ENCODE assay signal across 39 mouse cellular contexts in genomic region chr1:186986506-186986905, GRCm38 (mm10). TPM values are rescaled to one million over a fixed set of nuclear protein-coding genes. Genes with fewer than 3 reads are reported as not detected.
"Had no signal": no experiment of that assay in that cellular context is flagged by ENCODE, and none has a peak within 500 bp of the region (broad histone marks: within the 10 kb centered on the region; RNA-seq: fewer than 3 reads in every experiment).

No protein-coding gene starts in this region.

- H3K9ac ChIP-seq: limb, embryonic 12.5 days; limb, embryonic 13.5 days; limb, embryonic 15.5 days; liver, embryonic 12.5 days; liver, embryonic 13.5 days; liver, embryonic 14.5 days; liver, embryonic 15.5 days; liver, postnatal 0 days; lung, embryonic 14.5 days; lung, embryonic 15.5 days; midbrain, embryonic 12.5 days; midbrain, embryonic 15.5 days had no signal

- H3K27ac ChIP-seq: left cerebral cortex, adult 2 months; limb, embryonic 10.5 days; limb, embryonic 12.5 days; limb, embryonic 13.5 days; limb, embryonic 15.5 days; liver, embryonic 12.5 days; liver, embryonic 13.5 days; liver, embryonic 14.5 days; liver, embryonic 15.5 days; lung, embryonic 15.5 days; macrophage; midbrain, embryonic 10.5 days; midbrain, embryonic 12.5 days; midbrain, embryonic 15.5 days had no signal

- DNase-seq: left cerebral cortex, postnatal 4 days; liver; liver, embryonic 13.5 days; liver, postnatal 0 days; lung, adult 18-20 months; lung, adult 2 months; lung, embryonic 14.5 days; lung, postnatal 10 days; lung, postnatal 14 days; lung, postnatal 36 days; lung, postnatal 4 days; midbrain, embryonic 14.5 days had no signal

- H3K4me2 ChIP-seq: limb, embryonic 12.5 days; limb, embryonic 13.5 days; limb, embryonic 15.5 days; liver, embryonic 11.5 days; liver, embryonic 12.5 days; liver, embryonic 13.5 days; liver, embryonic 15.5 days; lung, embryonic 14.5 days; lung, embryonic 15.5 days; midbrain, embryonic 12.5 days; midbrain, embryonic 15.5 days had no signal

- H3K27me3 ChIP-seq: limb, embryonic 12.5 days; limb, embryonic 13.5 days; limb, embryonic 15.5 days; liver, embryonic 12.5 days; liver, embryonic 13.5 days; liver, embryonic 15.5 days; lung, embryonic 15.5 days; megakaryocyte, embryonic 14.5 days; midbrain, embryonic 15.5 days had no signal

- H3K9me3 ChIP-seq: limb, embryonic 10.5 days; limb, embryonic 12.5 days; limb, embryonic 13.5 days; limb, embryonic 15.5 days; liver, embryonic 12.5 days; liver, embryonic 13.5 days; liver, embryonic 15.5 days; lung, embryonic 15.5 days; midbrain, embryonic 10.5 days; midbrain, embryonic 12.5 days; midbrain, embryonic 15.5 days had no signal

- ATAC-seq: liver, embryonic 12.5 days; liver, postnatal 0 days; lung, postnatal 0 days; midbrain, embryonic 15.5 days; midbrain, embryonic 16.5 days had no signal

- H3K4me1 ChIP-seq: limb, embryonic 12.5 days; liver, embryonic 12.5 days; liver, embryonic 13.5 days; liver, embryonic 15.5 days; lung, embryonic 15.5 days; megakaryocyte, embryonic 14.5 days had no signal

- H3K36me3 ChIP-seq: limb, embryonic 10.5 days; limb, embryonic 12.5 days; limb, embryonic 13.5 days; limb, embryonic 15.5 days; liver, embryonic 12.5 days; liver, embryonic 13.5 days; liver, embryonic 15.5 days; lung, embryonic 15.5 days; midbrain, embryonic 10.5 days; midbrain, embryonic 12.5 days; midbrain, embryonic 15.5 days had no signal

- H3K4me3 ChIP-seq: left cerebral cortex, adult 2 months; limb, embryonic 10.5 days; limb, embryonic 12.5 days; limb, embryonic 13.5 days; limb, embryonic 15.5 days; liver, embryonic 12.5 days; liver, embryonic 13.5 days; liver, embryonic 15.5 days; lung, embryonic 15.5 days; megakaryocyte, embryonic 14.5 days; midbrain, embryonic 10.5 days; midbrain, embryonic 12.5 days; midbrain, embryonic 15.5 days; myocyte had no signal

RNA-seq across cellular contexts. Expression of gene D1Pas1, which starts 19.3 kb away (rescaled TPM):
- total RNA-seq: left cerebral cortex, adult 2 months; left cerebral cortex, postnatal 25 days; left cerebral cortex, postnatal 36 days; liver, adult 2 months; megakaryocyte progenitor cell, adult 5-6 weeks; megakaryocyte, adult 5-6 weeks; megakaryocyte-erythroid progenitor cell, adult 5-6 weeks; midbrain, postnatal 0 days had no signal
- polyA plus RNA-seq: liver, adult 2 months; liver, embryonic 12.5 days; liver, embryonic 13.5 days; liver, embryonic 14.5 days; liver, embryonic 15.5 days; liver, embryonic 16.5 days; liver, postnatal 0 days; lung, adult 2 months; lung, embryonic 14.5 days; lung, embryonic 15.5 days; lung, postnatal 0 days; macrophage; midbrain, embryonic 15.5 days; myocyte; neural tube, embryonic 11.5 days had no signal
